Mouse (Mus musculus) liver, adult 2 months (tissue): Measurements from ENCODE around the gene Prpf6. TPM values are rescaled to one million over a fixed set of nuclear protein-coding genes. Genes with fewer than 3 reads are reported as not detected.

ENCODE experiments used
- DNase-seq: peaks from one replicate; pipeline ENCODE4 v3.0.0-alpha.2; 2011; ENCODE audit warnings: low read depth, low spot score; ENCODE audit errors: extremely low read depth
- H3K27ac ChIP-seq: fragments of 200-500 bp; replicated peaks from 2 replicates; pipeline ENCODE4 v1.5.1; 2012; ENCODE audit warnings: low read depth, mild to moderate bottlenecking, control low read depth, inconsistent platforms, low read length; ENCODE audit not compliant: insufficient read depth
- H3K27me3 ChIP-seq: fragments of 200-500 bp; 2 replicates; pipeline ENCODE4 v1.6.1; 2012; ENCODE audit warnings: mild to moderate bottlenecking, moderate library complexity, low read length, inconsistent platforms; ENCODE audit not compliant: control insufficient read depth, insufficient read depth
- H3K36me3 ChIP-seq: fragments of 200-500 bp; 2 replicates; pipeline ENCODE4 v1.6.1; 2012; ENCODE audit warnings: low read length, inconsistent platforms; ENCODE audit not compliant: control insufficient read depth, insufficient read depth
- H3K4me1 ChIP-seq: fragments of 200-500 bp; 2 replicates; pipeline ENCODE4 v1.6.1; 2011; ENCODE audit warnings: low read length; ENCODE audit not compliant: control insufficient read depth, insufficient read depth
- H3K4me3 ChIP-seq: fragments of 200-500 bp; 2 replicates; pipeline ENCODE4 v1.5.1; 2011; ENCODE audit warnings: low read depth, mild to moderate bottlenecking, control low read depth, low read length, moderate library complexity; ENCODE audit not compliant: insufficient read depth
- H3K79me2 ChIP-seq: fragments of 200-500 bp; 2 replicates; pipeline ENCODE4 v1.6.1; 2012; ENCODE audit warnings: inconsistent platforms, mild to moderate bottlenecking, low read length, moderate library complexity; ENCODE audit not compliant: control insufficient read depth, insufficient read depth
- H3K9ac ChIP-seq: fragments of 200-500 bp; 2 replicates; pipeline ENCODE4 v1.6.1; 2012; ENCODE audit warnings: low read depth, mild to moderate bottlenecking, control low read depth, inconsistent platforms, low read length
- CTCF ChIP-seq: fragments of 200-500 bp; IDR thresholded peaks from 2 replicates; pipeline ENCODE4 v1.5.1; 2011; ENCODE audit warnings: low read depth, low read length, control low read depth
- POLR2A ChIP-seq: fragments of 200-500 bp; IDR thresholded peaks from 2 replicates; pipeline ENCODE4 v1.6.1; 2011; ENCODE audit warnings: low read length, control low read depth; ENCODE audit not compliant: insufficient read depth; ENCODE audit errors: extremely low read depth
- WGBS: fragments of 180-500 bp; shearing (Covaris S2); methylation state at CpG from one replicate; pipeline ENCODE4 v1.1.7; 2018; 5-methylcytosine and 5-hydroxymethylcytosine counted together
- polyA plus RNA-seq: library from polyadenylated mRNA; depleted of rRNA; stranded (reverse); fragments of >200 nt; gene quantifications from 2 replicates; pipeline ENCODE4 v1.2.3, GENCODE M21; 2012
- total RNA-seq: library from RNA; depleted of rRNA; stranded (reverse); fragments of >200 nt; gene quantifications from 2 replicates; pipeline ENCODE4 v1.2.3, GENCODE M21; 2014

Prpf6 gene
- total and polyA plus RNA-seq, 2 experiments: 13.4 to 27.3 TPM

DNA sequence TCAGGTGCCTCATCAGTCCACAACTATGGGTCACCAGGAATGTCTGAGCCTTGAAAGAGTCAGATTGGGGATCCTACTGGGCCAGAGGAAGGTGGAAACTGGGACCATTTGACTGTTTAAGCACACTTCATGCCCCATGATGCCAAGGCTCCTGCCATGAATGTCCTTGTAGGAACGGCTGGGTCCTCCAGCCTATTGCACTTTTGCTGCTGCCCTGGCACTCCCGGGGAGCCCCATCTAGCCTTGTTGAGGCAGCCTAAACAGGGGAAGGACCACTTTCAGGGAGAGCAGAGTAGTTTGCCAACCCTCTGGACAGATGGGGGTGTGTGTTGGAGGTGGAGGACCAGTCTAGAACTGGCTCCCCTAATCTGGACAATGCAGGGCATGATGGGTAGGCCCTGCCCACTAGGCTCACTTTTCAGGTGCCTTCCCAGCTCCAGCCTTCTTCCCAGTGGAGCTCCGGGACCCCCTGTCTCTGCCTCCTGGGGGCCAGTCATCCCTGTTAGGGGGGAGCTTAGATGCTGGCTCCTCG is 7.2 kb upstream of the Prpf6 start, which contains the start of gene Uckl1:
TSS of gene Uckl1 (minus strand) at position 482 of the 532 bp plus-strand sequence.
- TF ChIP-seq POLR2A (no peak), CTCF (no peak)
- H3K27me3 ChIP-seq: no peaks in the 10 kb centered on the region
- H3K9ac ChIP-seq: no peak within 1 kb of the TSS
- H3K79me2 ChIP-seq: peaks cover 12% of the 10 kb centered on the region; the same call in 1 of the 2 replicates
- peaks cover 16% of the 10 kb centered on the region; the same call in 1 of the 2 replicates for H3K4me1 ChIP-seq
- H3K27ac ChIP-seq: no peak within 1 kb of the TSS
- no peak within 1 kb of the TSS for H3K4me3 ChIP-seq
- 91% methylated on average over 4 of the region's 4 CpGs for WGBS
- no peak for DNase-seq
- H3K36me3 ChIP-seq: no peaks in the 10 kb centered on the region; the same call in 1 of the 2 replicates

DNA sequence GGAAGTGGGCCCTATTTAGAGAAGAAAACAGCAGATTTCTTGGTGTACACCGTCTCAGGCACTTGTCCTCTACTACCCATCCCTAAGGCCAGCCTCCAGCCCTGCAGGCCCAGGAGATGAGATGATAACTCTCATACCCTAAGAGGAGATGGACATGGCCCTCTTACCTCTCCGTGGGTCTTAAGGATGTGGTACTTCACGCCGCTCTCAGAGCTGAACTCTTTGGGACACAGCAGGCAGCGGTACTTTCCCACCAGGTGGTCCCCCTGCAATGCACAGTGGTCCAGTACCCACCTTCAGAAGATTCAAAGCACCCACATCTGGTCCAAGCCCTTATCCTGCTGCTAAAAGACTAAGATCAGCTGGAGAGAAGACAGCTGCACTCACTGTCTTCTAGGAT is 6.2 kb upstream of the Prpf6 start:
- H3K4me3 ChIP-seq: no peak overlapping the region
- DNase-seq: no peak
- H3K9ac ChIP-seq: no peak overlapping the region
- H3K27ac ChIP-seq: no peak overlapping the region
- TF ChIP-seq POLR2A: no peak
- TF ChIP-seq CTCF: no peak
- H3K27me3 ChIP-seq: no peaks in the 10 kb centered on the region
- WGBS: 94% methylated on average over 5 of the region's 5 CpGs
- no peaks in the 10 kb centered on the region; the same call in 1 of the 2 replicates for H3K36me3 ChIP-seq
- H3K4me1 ChIP-seq: peaks cover 12% of the 10 kb centered on the region; the same call in 1 of the 2 replicates
- peaks cover 4% of the 10 kb centered on the region; the same call in 1 of the 2 replicates for H3K79me2 ChIP-seq

DNA sequence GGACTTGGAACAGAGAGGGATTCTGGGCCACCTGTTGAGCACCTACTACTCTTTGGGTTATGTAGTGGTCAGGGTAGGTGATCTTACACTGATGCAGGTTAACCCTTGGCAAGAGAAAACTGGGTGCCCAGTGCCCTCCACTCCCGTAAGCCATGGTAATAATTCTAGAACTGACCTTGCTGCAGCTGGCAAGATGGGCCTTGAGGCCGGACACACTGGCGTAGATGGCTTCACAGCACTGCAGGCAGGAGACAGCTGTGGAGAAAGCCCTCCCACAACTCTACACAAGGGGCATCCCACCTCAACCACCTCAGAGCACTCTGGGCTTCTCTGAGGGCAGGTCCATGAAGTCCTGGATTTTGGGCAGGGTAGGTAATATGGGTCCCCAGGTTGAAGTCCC is 5.5 kb upstream of the Prpf6 start:
- 93% methylated on average over 3 of the region's 3 CpGs for WGBS
- H3K36me3 ChIP-seq: no peaks in the 10 kb centered on the region; the same call in 1 of the 2 replicates
- no peaks in the 10 kb centered on the region for H3K27me3 ChIP-seq
- no peak overlapping the region for H3K9ac ChIP-seq
- no peak for DNase-seq
- H3K4me1 ChIP-seq: peaks cover 12% of the 10 kb centered on the region; the same call in 1 of the 2 replicates
- H3K79me2 ChIP-seq: no peaks in the 10 kb centered on the region; the same call in 1 of the 2 replicates
- no peak for TF ChIP-seq CTCF
- TF ChIP-seq POLR2A: no peak
- H3K4me3 ChIP-seq: no peak overlapping the region
- H3K27ac ChIP-seq: no peak overlapping the region

DNA sequence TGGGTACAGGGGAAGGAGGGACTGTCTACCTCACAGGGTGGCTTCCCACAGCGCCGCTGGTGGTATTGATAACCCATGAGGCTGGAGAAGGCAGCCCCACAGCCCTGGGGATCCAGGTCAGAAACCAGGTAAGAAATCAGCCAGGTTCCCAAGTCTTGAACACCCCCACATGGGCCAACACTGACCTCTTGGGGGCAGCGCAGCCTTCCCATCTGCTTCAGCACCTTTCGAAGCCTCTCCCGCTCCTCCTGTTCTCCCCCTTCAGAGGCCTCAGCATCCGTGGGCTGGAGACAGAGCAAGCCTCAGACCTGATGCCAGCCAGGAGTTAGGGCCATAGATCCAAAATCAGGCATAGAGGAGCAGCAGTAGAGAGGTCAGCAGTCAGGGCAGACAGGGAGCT is 3.9 kb upstream of the Prpf6 start:
- no peaks in the 10 kb centered on the region; the same call in 1 of the 2 replicates for H3K36me3 ChIP-seq
- DNase-seq: no peak
- H3K9ac ChIP-seq: no peak overlapping the region
- no peaks in the 10 kb centered on the region; the same call in 1 of the 2 replicates for H3K79me2 ChIP-seq
- no peak overlapping the region for H3K27ac ChIP-seq
- no peak overlapping the region for H3K4me3 ChIP-seq
- WGBS: 91% methylated on average over 6 of the region's 6 CpGs
- TF ChIP-seq CTCF (peak; percentile 17; the same call in 1 of the 2 replicates), POLR2A (no peak)
- H3K27me3 ChIP-seq: no peaks in the 10 kb centered on the region
- H3K4me1 ChIP-seq: peaks cover 8% of the 10 kb centered on the region; the same call in 1 of the 2 replicates

DNA sequence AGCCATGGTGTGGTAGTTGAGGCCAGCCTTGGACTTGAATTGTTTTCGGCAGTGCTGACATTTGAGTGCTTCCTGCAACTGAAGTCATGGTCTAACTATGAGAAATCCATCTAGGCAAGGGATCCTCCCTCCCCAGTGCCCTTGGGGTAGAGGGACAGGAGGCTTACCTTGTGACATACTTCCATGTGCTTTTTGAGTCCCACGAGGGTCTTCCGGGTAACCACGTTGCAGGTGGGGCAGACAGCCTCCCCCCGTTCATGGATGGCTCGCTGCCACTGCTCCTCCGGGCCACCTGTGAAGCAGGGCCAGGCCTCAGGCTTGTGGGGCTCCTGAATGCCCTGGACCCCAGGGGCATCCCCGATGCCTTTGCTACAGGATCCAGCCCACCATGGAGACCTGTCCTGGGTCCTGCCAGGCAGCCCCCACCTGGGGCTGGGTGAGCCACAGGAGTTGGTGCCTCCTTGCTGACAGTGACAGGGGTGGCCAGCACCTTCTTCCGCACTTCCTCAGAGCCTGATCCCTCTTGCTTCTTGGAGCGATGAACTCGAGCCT is 3.4 kb upstream of the Prpf6 start:
- H3K4me1 ChIP-seq: peaks cover 4% of the 10 kb centered on the region; the same call in 1 of the 2 replicates
- H3K36me3 ChIP-seq: no peaks in the 10 kb centered on the region; the same call in 1 of the 2 replicates
- H3K4me3 ChIP-seq: no peak overlapping the region
- TF ChIP-seq POLR2A (no peak), CTCF (no peak)
- no peak overlapping the region for H3K9ac ChIP-seq
- H3K27me3 ChIP-seq: no peaks in the 10 kb centered on the region
- no peak for DNase-seq
- H3K79me2 ChIP-seq: no peaks in the 10 kb centered on the region; the same call in 1 of the 2 replicates
- no peak overlapping the region for H3K27ac ChIP-seq
- 90% methylated on average over 11 of the region's 11 CpGs for WGBS
